Mouse (Mus musculus) midbrain, embryonic 10.5 days (tissue): ENCODE measurements around the gene Tifab. TPM values are rescaled to one million over a fixed set of nuclear protein-coding genes. Genes with fewer than 3 reads are reported as not detected.

ENCODE experiments used
- DNase-seq: peaks from one replicate; pipeline ENCODE4 v3.0.0-alpha.2; 2017; ENCODE audit warnings: low spot score
- H3K27ac ChIP-seq: fragments of 300-500 bp; sonication (generic); replicated peaks from 2 replicates; pipeline ENCODE4 v1.5.1; 2016; ENCODE audit warnings: mild to moderate bottlenecking
- H3K27me3 ChIP-seq: fragments of 300-500 bp; sonication (generic); 2 replicates; pipeline ENCODE4 v1.6.1; 2016; ENCODE audit warnings: low read depth, mild to moderate bottlenecking; ENCODE audit not compliant: poor library complexity, severe bottlenecking
- H3K36me3 ChIP-seq: fragments of 300-500 bp; sonication (generic); 2 replicates; pipeline ENCODE4 v1.6.1; 2016; ENCODE audit warnings: mild to moderate bottlenecking, moderate library complexity
- H3K4me1 ChIP-seq: fragments of 300-500 bp; sonication (generic); 2 replicates; pipeline ENCODE4 v1.6.1; 2016
- H3K4me3 ChIP-seq: fragments of 300-500 bp; sonication (generic); 2 replicates; pipeline ENCODE4 v1.5.1; 2016; ENCODE audit warnings: mild to moderate bottlenecking, moderate library complexity
- H3K9me3 ChIP-seq: fragments of 300-500 bp; sonication (generic); replicated peaks from 2 replicates; pipeline ENCODE4 v1.6.1; 2016; ENCODE audit warnings: mild to moderate bottlenecking
- WGBS: fragments of 180-500 bp; shearing (Covaris S2); methylation state at CpG from one replicate; pipeline ENCODE4 v1.1.7; 2016; 5-methylcytosine and 5-hydroxymethylcytosine counted together
- polyA plus RNA-seq: library from polyadenylated mRNA; unstranded; fragments of >200 nt; fragmentation: Nextera tagmentation; extraction: Ambion mirVana; gene quantifications from 2 replicates; pipeline ENCODE4 v1.2.1, GENCODE M21; 2016

Gene Tifab
- polyA plus RNA-seq, 1 experiment from 2014 or later: 1.6 TPM

GRCm38 (mm10) chr13:56168403-56168781, 10.3 kb downstream of the Tifab start:
- DNase-seq: no peak
- no peaks in the 10 kb centered on the region for H3K9me3 ChIP-seq
- no peak overlapping the region for H3K4me3 ChIP-seq
- H3K27me3 ChIP-seq: no peaks in the 10 kb centered on the region; the same call in 1 of the 2 replicates
- H3K36me3 ChIP-seq: no peaks in the 10 kb centered on the region
- H3K27ac ChIP-seq: peak overlapping the region; percentile 63
- 65% methylated on average over 3 of the region's 3 CpGs for WGBS
- H3K4me1 ChIP-seq: peaks cover 20% of the 10 kb centered on the region

DNA sequence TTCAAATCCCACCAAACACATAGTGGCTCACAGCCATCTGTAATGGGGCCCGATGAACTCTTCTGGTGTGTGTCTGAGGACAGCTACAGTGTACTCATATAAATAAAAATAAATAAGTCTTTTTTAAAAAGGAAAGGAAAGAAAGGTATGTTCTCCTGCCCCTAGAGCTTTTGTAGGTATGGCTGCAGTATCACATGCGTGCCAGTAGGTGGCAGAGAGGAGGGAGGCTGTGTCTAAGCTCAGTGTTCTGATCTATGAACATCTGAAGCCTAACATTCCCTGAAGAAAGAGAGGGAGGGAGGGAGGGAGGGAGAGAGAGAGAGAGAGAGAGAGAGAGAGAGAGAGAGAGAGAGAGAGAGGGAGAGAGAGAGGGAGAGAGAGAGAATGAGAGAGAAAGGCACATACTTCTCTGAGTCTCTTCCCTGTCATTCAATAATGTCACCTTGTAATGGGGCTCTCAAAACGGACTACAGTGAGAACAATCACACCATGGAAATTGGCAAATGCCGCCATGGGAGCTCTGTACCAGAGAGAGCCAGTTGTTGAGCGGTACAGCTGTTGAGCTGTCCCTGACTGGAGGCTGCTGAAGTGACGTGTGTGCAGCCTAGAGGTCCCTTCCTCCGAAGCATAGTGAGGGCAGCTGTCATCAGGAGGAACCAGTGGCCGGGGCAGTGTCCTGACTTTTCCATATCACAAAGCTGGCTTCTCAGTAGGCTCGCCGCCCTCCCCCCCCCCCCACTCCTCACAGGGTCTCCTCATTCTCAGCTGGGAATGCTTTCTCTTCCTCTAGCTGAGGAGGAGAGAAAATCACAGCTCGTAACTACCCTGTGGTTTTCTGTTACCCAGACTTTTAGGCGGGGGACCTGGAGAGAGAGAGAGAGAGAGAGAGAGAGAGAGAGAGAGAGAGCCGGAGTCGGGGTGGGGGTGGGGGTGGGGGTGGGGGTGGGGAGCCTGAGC, 11.0 kb downstream of the Tifab start:
- Histone ChIP-seq H3K27ac (0 out of 2 replicates have a peak overlapping the region, but pooled peaks have one; percentile 42), H3K4me3 (no peak overlapping the region), H3K4me1 (peaks cover 20% of the 10 kb centered on the region), H3K27me3 (no peaks in the 10 kb centered on the region; the same call in 1 of the 2 replicates), H3K36me3 (no peaks in the 10 kb centered on the region), H3K9me3 (no peaks in the 10 kb centered on the region)
- peak; percentile 28 for DNase-seq
- WGBS: 54% methylated on average over 14 of the region's 14 CpGs

DNA sequence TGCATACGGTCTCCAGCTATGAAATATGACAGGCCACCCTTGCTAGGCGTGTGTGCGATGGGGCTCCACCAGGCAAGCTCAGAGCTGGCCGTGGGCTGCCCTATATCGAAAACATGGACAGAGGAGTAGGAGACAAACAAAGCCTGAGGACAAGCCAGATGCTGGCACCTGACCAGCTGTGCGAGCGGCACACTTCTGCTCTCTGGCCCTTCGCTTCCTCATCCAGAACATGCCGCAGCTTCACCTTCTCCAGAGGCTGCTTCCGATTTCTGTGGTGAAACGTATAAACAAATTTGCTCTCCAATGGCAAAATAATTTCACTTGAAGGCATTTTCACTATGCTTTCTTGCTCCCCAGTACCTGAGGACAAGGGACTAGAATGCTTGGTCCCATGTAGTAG, 13.1 kb downstream of the Tifab start:
- Histone ChIP-seq H3K27ac (no peak overlapping the region), H3K4me1 (peaks cover 20% of the 10 kb centered on the region), H3K4me3 (no peak overlapping the region), H3K36me3 (no peaks in the 10 kb centered on the region), H3K27me3 (no peaks in the 10 kb centered on the region; the same call in 1 of the 2 replicates), H3K9me3 (no peaks in the 10 kb centered on the region)
- DNase-seq: no peak
- 93% methylated on average over 11 of the region's 11 CpGs for WGBS

GRCm38 (mm10) chr13:56164372-56164771, 14.3 kb downstream of the Tifab start:
- 91% methylated on average over 3 of the region's 3 CpGs for WGBS
- H3K4me3 ChIP-seq: no peak overlapping the region
- DNase-seq: no peak
- H3K27me3 ChIP-seq: no peaks in the 10 kb centered on the region; the same call in 1 of the 2 replicates
- H3K9me3 ChIP-seq: no peaks in the 10 kb centered on the region
- H3K4me1 ChIP-seq: peaks cover 29% of the 10 kb centered on the region
- no peak overlapping the region for H3K27ac ChIP-seq
- H3K36me3 ChIP-seq: no peaks in the 10 kb centered on the region

DNA sequence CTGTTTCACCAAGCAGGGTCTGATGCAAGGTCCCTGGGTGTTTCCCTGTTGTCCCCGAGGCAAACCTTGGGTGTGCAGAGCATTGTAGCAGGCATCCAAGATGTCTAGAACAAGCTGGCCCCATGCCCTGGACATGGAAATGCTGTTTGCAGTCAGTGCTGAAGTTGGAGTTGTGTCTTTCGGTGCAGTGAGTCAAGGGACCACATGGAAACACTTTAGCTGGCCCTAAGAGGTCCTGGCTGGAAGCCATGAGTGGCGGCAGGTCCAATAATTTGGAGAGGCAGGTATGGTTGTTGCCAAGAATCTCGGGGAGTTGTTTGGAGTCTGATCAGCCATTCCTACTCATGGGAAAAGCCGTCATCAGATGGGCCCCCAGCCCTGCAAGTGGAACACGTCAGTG, 14.9 kb downstream of the Tifab start:
- 86% methylated on average over 6 of the region's 6 CpGs for WGBS
- no peak for DNase-seq
- H3K27ac ChIP-seq: no peak overlapping the region

DNA sequence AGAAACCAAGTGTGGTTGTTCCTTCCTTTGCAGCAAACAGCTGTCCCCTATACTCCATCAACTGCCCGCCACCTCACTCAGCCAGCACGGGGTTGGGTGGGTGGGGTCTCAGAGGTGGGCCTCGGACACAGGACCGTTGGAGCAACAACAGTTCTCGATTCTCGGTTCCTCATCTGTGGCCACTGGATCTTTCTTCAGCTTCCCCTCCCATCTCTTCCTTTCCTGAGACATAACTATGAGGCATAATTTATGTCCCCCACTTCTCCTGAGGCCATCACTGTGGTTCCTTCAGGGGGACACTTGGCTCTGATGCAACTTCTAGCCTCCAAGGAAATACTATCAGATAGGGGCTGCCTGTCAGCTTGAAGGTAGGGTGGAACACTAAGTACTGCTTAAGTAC, 15.8 kb downstream of the Tifab start:
- 85% methylated on average over 6 of the region's 6 CpGs for WGBS
- Histone ChIP-seq H3K27ac (no peak overlapping the region), H3K36me3 (no peaks in the 10 kb centered on the region), H3K27me3 (no peaks in the 10 kb centered on the region; the same call in 1 of the 2 replicates), H3K9me3 (no peaks in the 10 kb centered on the region), H3K4me3 (no peak overlapping the region), H3K4me1 (peaks cover 24% of the 10 kb centered on the region)
- no peak for DNase-seq

More for the DNA sequence above, 14.9 kb downstream of the Tifab start:
- Histone ChIP-seq H3K36me3 (no peaks in the 10 kb centered on the region), H3K4me1 (peaks cover 33% of the 10 kb centered on the region), H3K4me3 (no peak overlapping the region), H3K9me3 (no peaks in the 10 kb centered on the region), H3K27me3 (no peaks in the 10 kb centered on the region; the same call in 1 of the 2 replicates)

GRCm38 (mm10) chr13:56159614-56160363, 18.9 kb downstream of the Tifab start:
- DNase-seq: peak; percentile 28
- H3K4me1 ChIP-seq: peaks cover 22% of the 10 kb centered on the region
- no peaks in the 10 kb centered on the region for H3K9me3 ChIP-seq
- peaks cover 3% of the 10 kb centered on the region; the same call in 1 of the 2 replicates for H3K27me3 ChIP-seq
- no peak overlapping the region; the same call in 1 of the 2 replicates for H3K27ac ChIP-seq
- H3K36me3 ChIP-seq: no peaks in the 10 kb centered on the region
- no peak overlapping the region for H3K4me3 ChIP-seq
- 57% methylated on average over 17 of the region's 17 CpGs for WGBS

DNA sequence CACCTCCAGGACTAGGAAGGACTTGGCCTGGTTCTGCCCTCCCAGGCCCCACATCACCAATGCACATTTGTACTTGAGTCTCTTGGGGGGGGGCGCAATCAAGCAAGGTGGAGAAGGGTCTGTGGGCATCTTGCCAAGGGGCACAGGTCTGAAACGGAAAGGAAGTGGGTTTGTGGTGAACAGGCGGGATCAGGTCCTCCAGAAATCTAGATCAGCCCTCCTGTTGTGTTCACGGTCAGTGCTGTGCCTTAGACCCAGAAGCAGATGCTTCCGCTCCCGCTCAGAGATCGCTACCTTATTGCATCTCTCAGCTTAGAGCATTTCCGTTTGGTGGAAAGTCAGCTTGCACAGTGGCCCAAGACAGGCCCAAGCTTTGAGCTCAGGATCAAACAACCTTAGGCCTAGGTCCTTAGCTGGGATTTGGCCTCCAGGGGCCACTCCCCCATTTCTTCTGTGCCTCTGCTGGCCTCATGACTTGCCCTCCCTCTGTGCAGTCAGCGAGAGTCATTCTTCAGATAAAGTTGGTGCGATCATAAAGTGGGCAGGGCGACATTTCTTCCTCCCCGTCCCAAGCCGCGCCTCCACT, 19.6 kb downstream of the Tifab start:
- peaks cover 22% of the 10 kb centered on the region for H3K4me1 ChIP-seq
- H3K4me3 ChIP-seq: no peak overlapping the region
- 81% methylated on average over 14 of the region's 14 CpGs for WGBS
- H3K27ac ChIP-seq: peak overlapping the region; percentile 24
- peaks cover 3% of the 10 kb centered on the region; the same call in 1 of the 2 replicates for H3K27me3 ChIP-seq
- H3K9me3 ChIP-seq: no peaks in the 10 kb centered on the region
- DNase-seq: no peak
- H3K36me3 ChIP-seq: no peaks in the 10 kb centered on the region

DNA sequence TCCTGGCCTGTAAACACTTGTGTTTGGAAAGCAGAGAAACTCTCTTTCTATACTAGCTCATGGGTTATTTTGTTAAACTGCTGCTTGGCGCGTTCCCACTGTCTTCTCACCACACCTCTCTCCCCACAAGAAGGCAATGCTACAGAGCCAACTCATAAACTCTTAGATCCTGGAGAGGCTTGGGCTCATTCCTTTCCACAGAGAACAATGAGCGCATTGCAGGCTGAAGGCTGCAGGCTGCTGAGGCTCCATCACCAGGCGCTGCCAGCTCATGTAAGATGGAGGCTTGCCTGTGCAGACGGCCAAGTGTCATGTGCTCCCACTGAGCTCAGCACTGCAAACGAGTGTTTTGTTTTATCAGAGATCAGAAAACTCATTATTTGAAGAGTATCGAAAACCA, 23.0 kb downstream of the Tifab start:
- H3K9me3 ChIP-seq: no peaks in the 10 kb centered on the region
- H3K4me3 ChIP-seq: no peak overlapping the region
- H3K4me1 ChIP-seq: peaks cover 22% of the 10 kb centered on the region
- H3K36me3 ChIP-seq: no peaks in the 10 kb centered on the region
- 82% methylated on average over 7 of the region's 7 CpGs for WGBS
- DNase-seq: no peak
- H3K27ac ChIP-seq: no peak overlapping the region
- H3K27me3 ChIP-seq: 0 out of 2 replicates have a peak, but pooled peaks cover 3% of the 10 kb centered on the region

GRCm38 (mm10) chr13:56155048-56155447, 23.6 kb downstream of the Tifab start:
- H3K4me1 ChIP-seq: peaks cover 17% of the 10 kb centered on the region
- no peak overlapping the region for H3K27ac ChIP-seq
- 0 out of 2 replicates have a peak, but pooled peaks cover 3% of the 10 kb centered on the region for H3K27me3 ChIP-seq
- no peak for DNase-seq
- WGBS: 89% methylated on average over 5 of the region's 5 CpGs
- no peaks in the 10 kb centered on the region for H3K9me3 ChIP-seq
- H3K4me3 ChIP-seq: no peak overlapping the region
- H3K36me3 ChIP-seq: no peaks in the 10 kb centered on the region

DNA sequence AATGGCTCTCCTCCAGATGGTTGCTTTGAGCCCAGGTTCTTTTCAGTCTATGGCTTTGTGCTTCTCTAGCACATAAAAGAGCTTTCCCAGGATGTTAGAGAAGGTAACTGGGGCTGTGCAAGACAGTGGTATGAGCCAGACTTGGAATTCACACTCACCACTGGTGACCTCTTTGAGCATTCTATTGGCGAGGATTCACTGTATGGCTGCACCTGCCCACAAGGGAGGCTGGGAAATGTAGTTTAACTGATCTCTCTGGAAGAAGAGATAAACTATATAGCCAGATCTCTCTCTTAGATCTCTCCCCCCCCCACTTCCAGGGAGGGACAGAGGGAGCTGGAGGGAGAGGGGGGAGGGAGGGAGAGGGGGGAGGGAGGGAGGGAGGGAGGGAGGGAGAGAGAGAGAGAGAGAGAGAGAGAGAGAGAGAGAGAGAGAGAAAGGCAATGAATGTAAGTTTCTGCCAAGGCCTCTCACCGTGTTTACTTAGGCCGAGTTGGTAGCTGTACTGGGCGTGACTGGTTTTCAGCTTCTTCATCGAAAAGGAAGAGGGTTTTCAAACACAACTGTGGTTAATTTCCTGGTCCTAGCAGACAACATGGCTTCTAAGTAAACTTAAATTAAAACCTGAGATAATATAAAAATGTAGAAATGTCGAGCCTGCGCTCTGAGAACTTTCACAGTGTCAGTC, 25.8 kb downstream of the Tifab start:
- DNase-seq: no peak
- Histone ChIP-seq H3K9me3 (no peaks in the 10 kb centered on the region), H3K4me1 (peaks cover 9% of the 10 kb centered on the region), H3K36me3 (no peaks in the 10 kb centered on the region), H3K27ac (no peak overlapping the region), H3K4me3 (no peak overlapping the region), H3K27me3 (0 out of 2 replicates have a peak, but pooled peaks cover 3% of the 10 kb centered on the region)
- 77% methylated on average over 7 of the region's 7 CpGs for WGBS
